Mouse (Mus musculus) C2C12 (cell line): ENCODE results near the gene Smim6. TPM values are rescaled to one million over a fixed set of nuclear protein-coding genes. Genes with fewer than 3 reads are reported as not detected.
A peak's percentile ranks its signal among the peaks of the same experiment; 100 is the strongest.

Experiments used
- H3K27me3 ChIP-seq: one replicate; pipeline ENCODE4 v1.6.1; 2011; ENCODE audit not compliant: control insufficient read depth, insufficient read depth, insufficient read length
- H3K36me3 ChIP-seq: one replicate; pipeline ENCODE4 v1.6.1; 2011; ENCODE audit not compliant: control insufficient read depth, insufficient read depth
- H3K4me3 ChIP-seq: one replicate; pipeline ENCODE4 v1.5.1; 2011; ENCODE audit warnings: mild to moderate bottlenecking, control low read depth; ENCODE audit not compliant: poor library complexity, insufficient read depth, severe bottlenecking
- H3K79me2 ChIP-seq: one replicate; pipeline ENCODE4 v1.6.1; 2011; ENCODE audit not compliant: control insufficient read depth, insufficient read depth
- H3K79me3 ChIP-seq: one replicate; pipeline ENCODE4 v1.6.1; 2011; ENCODE audit warnings: low read depth, control low read depth
- H3ac ChIP-seq: one replicate; pipeline ENCODE3; 2011; ENCODE audit warnings: low read depth; ENCODE audit not compliant: control insufficient read depth, insufficient read length
- CEBPB ChIP-seq: IDR thresholded peaks from one replicate; pipeline ENCODE4 v1.6.1; 2011; ENCODE audit warnings: low read depth, mild to moderate bottlenecking, control low read depth, moderate library complexity
- CTCF ChIP-seq: IDR thresholded peaks from one replicate; pipeline ENCODE4 v1.5.1; 2011; ENCODE audit not compliant: control insufficient read depth, insufficient read depth, insufficient read length
- FOSL1 ChIP-seq: IDR thresholded peaks from one replicate; pipeline ENCODE4 v1.8.0; 2011; ENCODE audit warnings: mild to moderate bottlenecking, low read length; ENCODE audit not compliant: poor library complexity, insufficient read depth, severe bottlenecking
- MAX ChIP-seq: IDR thresholded peaks from one replicate; pipeline ENCODE4 v1.6.1; 2011; ENCODE audit warnings: mild to moderate bottlenecking, control low read depth
- MYOD1 ChIP-seq: IDR thresholded peaks from one replicate; pipeline ENCODE4 v1.6.1; 2011; ENCODE audit warnings: low read depth; ENCODE audit not compliant: control insufficient read depth, insufficient read length
- MYOG ChIP-seq: IDR thresholded peaks from one replicate; pipeline ENCODE4 v1.6.1; 2011; ENCODE audit not compliant: control insufficient read depth, insufficient read length; ENCODE audit errors: extremely low read depth
- USF1 ChIP-seq: IDR thresholded peaks from one replicate; pipeline ENCODE4 v1.6.1; 2011; ENCODE audit warnings: low read depth, mild to moderate bottlenecking, control low read depth, moderate library complexity
- polyA plus RNA-seq: library from polyadenylated mRNA; unstranded; fragments of >200 nt; fragmentation: generic; extraction: Trizol; gene quantifications from one replicate; pipeline ENCODE4 v1.2.1, GENCODE M21; 2012; ENCODE audit warnings: missing spikeins

The Smim6 gene
- polyA plus RNA-seq, 1 experiment = 0.28 TPM

DNA sequence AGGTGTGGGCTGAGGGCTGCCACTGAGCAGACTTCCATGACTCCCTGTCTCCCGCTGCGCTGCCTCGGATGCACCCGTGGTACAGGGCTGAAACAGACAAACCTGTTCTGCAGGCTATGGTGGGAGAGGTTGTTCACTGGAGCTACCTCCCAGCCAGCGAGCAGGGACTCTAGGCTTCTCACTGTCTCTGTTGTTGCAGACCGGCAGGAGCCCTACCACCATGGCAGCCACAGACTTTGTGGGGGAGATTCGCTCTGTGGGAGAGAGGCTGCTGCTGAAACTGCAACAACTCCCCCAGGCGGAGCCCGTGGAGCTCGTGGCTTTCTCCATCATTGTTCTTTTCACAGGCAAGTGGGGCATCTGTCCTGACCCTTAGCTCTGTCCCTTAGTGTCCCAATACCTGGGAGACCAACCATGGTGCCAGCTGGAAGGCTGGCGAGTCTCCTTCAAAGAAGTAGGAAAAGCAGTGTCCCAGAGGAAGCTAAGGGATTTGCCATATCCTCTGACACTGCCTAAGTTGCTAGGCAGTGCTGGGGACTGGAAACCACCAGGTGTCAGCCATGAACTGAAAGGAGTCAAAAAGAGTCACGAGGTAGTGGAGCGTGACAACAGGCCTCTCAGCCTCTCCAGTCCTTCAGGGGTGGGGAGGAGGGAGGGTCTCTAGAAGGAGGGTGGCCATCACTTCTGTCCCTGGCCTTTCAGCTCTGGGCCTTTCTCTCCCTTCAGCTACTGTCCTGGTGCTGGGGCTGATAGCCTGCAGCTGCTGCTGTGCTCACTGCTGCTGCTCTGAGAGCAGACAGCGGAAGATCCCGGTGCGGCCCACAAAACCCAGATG, 6.6 kb upstream of the Smim6 start:
- H3K79me3 ChIP-seq = no peaks in the 10 kb centered on the region
- H3K27me3 ChIP-seq = no peaks in the 10 kb centered on the region
- H3K4me3 ChIP-seq = no peak overlapping the region
- no peaks in the 10 kb centered on the region for H3K79me2 ChIP-seq
- H3ac ChIP-seq = no peak overlapping the region
- TF ChIP-seq MYOD1 (no peak), CTCF (no peak), MYOG (no peak), FOSL1 (no peak), CEBPB (no peak), USF1 (no peak), MAX (no peak)
- peaks cover 11% of the 10 kb centered on the region for H3K36me3 ChIP-seq

- H3K27me3 ChIP-seq = no peaks in the 10 kb centered on the region
- TF ChIP-seq MYOG (no peak), MAX (no peak), USF1 (no peak), CTCF (no peak), MYOD1 (no peak), FOSL1 (no peak), CEBPB (no peak)
- H3K4me3 ChIP-seq = no peak overlapping the region
- peaks cover 11% of the 10 kb centered on the region for H3K36me3 ChIP-seq
- no peak overlapping the region for H3ac ChIP-seq
- no peaks in the 10 kb centered on the region for H3K79me2 ChIP-seq
- H3K79me3 ChIP-seq = no peaks in the 10 kb centered on the region
Observed at GRCm38 (mm10) chr11:115906116-115906515, 5.7 kb upstream of the Smim6 start.

DNA sequence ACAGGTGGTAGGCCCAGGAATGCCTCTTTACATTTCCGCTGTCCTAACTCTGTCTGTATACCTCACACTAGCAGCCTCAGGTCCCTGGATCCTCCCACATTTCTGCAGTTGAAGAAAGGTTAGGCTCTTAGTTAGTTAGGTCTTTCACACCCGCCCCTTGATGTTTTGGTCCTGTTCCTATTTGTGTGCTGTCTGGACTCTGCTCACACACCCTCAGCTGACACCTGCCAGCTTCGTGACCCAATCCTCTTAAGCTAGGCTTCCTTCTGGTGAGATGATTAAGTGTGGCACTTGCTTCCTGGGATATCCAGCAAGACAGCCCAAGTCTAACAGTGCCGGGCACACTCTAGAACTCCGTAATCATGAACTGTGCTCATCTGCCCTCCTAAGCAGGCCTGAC, 5.3 kb upstream of the Smim6 start:
- no peak overlapping the region for H3ac ChIP-seq
- H3K4me3 ChIP-seq = no peak overlapping the region
- no peaks in the 10 kb centered on the region for H3K79me2 ChIP-seq
- TF ChIP-seq CEBPB (no peak), CTCF (no peak), MYOG (no peak), MYOD1 (no peak), USF1 (no peak)
- H3K36me3 ChIP-seq = peaks cover 11% of the 10 kb centered on the region
- no peaks in the 10 kb centered on the region for H3K79me3 ChIP-seq
- H3K27me3 ChIP-seq = no peaks in the 10 kb centered on the region

DNA sequence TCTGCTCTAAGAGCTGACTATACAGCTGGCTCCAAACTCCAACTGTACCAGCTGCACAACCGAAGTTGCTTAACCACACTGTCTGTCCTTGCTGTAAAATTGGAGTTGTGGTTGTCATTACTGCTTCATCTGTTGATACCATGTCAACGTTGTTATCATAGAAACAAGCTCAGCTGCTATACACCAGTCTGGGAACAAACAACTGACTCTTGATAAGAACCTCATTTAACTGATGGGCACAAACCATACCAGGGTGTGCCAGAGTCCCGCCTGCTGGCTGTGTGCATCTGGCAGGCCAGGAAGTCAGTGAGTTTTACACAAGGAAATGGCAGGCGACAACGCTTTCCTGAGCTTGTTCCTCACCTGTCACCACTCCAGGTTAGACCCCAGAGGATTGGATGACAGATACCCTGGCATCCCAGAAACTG, 669 bp upstream of the Smim6 start:
- Histone ChIP-seq H3K79me2 (no peaks in the 10 kb centered on the region), H3K79me3 (no peaks in the 10 kb centered on the region), H3K4me3 (no peak overlapping the region), H3K36me3 (peaks cover 15% of the 10 kb centered on the region), H3ac (no peak overlapping the region), H3K27me3 (no peaks in the 10 kb centered on the region)
- TF ChIP-seq USF1 (no peak), MAX (no peak), MYOD1 (peak; percentile 17), FOSL1 (no peak)

GRCm38 (mm10) chr11:115916579-115916978, 4.8 kb downstream of the Smim6 start:
- H3K4me3 ChIP-seq = no peak overlapping the region
- no peaks in the 10 kb centered on the region for H3K27me3 ChIP-seq
- no peaks in the 10 kb centered on the region for H3K79me2 ChIP-seq
- peaks cover 12% of the 10 kb centered on the region for H3K36me3 ChIP-seq
- TF ChIP-seq USF1 (no peak), CEBPB (no peak), MAX (no peak), FOSL1 (no peak), MYOD1 (no peak), CTCF (no peak), MYOG (no peak)
- no peak overlapping the region for H3ac ChIP-seq
- H3K79me3 ChIP-seq = no peaks in the 10 kb centered on the region

GRCm38 (mm10) chr11:115918637-115919036, 6.8 kb downstream of the Smim6 start:
- Histone ChIP-seq H3K79me3 (no peaks in the 10 kb centered on the region), H3K27me3 (no peaks in the 10 kb centered on the region), H3K4me3 (no peak overlapping the region), H3ac (no peak overlapping the region), H3K36me3 (peaks cover 20% of the 10 kb centered on the region), H3K79me2 (no peaks in the 10 kb centered on the region)
- no peak for TF ChIP-seq CTCF
- TF ChIP-seq MAX = no peak
- no peak for TF ChIP-seq FOSL1
- no peak for TF ChIP-seq USF1
- TF ChIP-seq MYOG = no peak
- TF ChIP-seq MYOD1 = no peak
- no peak for TF ChIP-seq CEBPB
